Mouse (Mus musculus): Measurements from ENCODE around the gene Ints5.
"Not testable (repeated sequence)": the region's sequence is repeated elsewhere in the genome, so short reads cannot be mapped to it uniquely, and the experiment has no call there.

The Ints5 gene

DNA sequence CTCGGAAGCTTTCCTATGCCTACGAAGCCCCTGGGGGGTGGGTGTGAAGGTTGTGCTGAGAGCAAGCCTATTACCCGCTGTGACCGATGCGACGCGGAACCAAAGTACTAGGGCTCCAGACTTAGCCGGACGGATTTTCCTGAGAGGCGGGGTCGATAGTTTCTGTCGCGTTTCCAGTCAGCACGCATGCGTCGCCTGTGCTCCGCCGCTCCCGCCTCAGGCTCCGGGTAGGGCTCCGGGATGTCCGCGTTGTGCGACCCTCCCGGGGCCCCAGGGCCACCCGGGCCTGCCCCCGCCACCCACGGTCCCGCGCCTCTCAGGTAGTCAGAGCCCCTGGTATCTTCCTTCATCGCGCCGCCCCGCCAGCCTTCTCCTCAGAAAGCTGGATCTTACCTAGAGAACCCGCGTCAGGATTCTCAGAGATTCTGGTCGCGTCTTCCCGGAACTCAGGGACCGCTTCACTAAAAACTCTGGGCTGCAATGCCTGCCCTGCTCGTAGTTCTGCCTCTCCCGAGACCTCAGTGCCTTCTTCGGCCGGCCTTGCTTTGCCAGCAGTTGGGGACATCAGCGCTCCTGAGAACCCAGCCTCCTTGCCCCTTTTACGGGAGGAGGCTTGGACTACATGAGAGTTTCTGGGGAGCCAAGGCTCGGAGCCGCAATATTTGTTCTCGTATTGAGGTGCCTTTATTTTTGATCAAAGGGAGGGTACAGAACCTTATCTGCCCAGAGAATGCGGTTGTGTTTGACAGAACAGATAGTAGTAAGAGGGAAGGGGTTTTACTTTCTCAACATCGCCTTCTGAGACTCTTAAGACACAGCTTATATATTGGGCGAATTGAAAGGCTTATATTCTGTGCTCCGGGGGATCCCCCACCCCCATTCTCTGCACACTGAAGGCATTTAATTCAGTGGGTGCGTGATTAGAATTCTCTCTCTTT, at the start of gene Ints5:
Gene Ints5 (plus strand): TSS at position 177 of the 938 bp plus-strand sequence.
- peak; percentile 70 for DNase-seq (ENCODE audit: low spot score)

DNA sequence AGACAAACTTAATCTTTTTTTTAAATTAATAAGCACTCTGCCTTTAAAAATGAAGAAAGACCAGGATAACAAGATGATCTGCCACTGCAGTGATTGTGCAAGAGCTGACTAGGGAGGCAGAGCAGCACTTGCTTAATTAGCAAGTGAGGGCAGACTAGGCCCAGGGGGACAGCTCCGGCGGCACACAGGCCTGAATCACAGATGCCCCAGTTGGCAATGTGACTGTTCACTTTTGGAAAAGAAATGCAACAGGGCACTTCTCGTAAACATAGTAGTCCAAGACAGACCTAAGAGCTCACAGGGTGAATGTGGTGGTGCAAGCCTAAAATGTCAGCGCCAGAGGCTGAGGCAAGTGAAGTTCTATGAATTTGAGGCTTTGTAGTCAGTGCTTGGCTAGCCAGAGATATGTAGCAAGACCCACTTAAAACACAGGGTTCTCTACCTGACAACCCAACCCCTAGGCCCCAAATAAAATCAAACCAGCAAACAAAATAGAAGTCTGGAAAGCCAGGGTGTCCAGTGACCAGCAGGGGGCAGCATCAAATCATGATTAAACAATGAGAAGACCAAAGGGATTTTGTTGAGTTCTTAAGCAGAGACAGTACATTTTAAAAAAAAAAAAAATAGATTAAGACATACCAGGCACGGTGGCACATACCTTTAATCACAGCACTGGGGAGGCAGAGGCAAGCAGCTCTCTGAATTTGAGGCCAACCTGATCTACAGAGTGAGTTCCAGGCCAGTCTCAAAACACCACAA, 48.3 kb upstream of the Ints5 start:
- peak; percentile 80 for DNase-seq (ENCODE audit: low spot score)

DNA sequence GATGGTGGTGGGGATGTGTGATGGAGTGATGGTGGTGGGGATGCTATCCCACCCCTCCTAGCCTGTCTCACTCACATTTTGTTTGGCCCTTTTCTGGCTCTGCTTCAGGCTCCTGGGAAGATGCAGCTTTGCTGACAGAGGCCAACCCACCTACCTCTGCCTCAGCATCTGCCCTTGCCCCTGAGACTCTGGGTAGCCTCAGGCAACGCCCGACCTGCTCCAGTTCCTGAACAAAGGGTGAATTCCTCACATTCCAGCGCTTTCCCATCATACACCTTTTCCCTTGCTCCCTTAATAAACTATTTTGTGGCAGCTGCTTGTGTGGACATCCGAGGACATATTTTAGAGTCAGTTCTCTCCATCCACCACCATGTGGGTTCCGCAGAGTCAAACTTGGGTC, 44.4 kb upstream of the Ints5 start:
- DNase-seq (ENCODE audit: low spot score): no peak

DNA sequence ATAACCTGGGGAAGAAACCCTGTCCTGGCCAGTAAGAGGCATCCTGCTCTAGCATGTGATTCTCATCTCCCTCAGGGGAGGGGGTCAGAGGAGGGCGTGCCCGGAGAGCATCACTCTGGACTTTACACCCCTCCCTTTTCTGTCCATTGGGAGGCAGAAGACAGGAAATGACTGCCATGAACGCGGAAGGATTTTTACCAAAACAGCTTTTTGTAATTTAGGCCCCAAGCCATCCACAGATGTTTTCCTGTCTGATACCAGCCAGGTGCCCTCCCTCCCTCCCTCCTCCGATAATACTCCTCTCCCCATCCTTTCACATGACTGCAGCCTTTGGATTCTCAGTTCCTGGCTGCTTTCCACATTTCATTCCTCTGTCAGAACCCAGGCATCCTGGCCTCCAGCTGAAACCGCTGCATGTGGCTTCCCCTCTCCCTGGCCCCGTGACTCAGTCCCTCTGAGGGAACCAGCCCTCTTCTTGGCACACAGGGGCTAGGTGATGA, 42.4 kb upstream of the Ints5 start, which contains the start of gene Lrrn4cl:
Gene Lrrn4cl (plus strand): TSS at position 367 of the 500 bp plus-strand sequence.
- peak; percentile 39 for DNase-seq (ENCODE audit: low spot score)

DNA sequence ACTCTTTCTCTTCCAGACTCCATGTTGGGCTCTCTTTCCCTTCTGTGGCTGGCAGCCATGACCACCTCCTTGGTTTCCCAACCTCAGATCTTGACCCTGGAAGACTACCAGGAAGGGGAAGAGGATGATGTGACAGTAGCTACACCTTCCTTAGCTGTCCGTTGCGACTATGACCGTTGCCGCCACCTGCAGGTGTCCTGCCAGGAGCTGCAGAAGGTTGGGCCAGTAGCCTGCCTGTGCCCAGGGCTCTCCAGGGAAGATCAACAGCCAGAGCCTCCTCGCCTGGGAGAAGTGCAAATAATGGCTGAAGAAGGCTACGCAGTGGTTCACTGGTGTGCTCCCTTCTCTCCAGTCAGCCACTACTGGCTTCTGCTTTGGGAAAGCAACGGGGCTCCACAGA, 41.2 kb upstream of the Ints5 start:
- no peak for DNase-seq (ENCODE audit: low spot score)

DNA sequence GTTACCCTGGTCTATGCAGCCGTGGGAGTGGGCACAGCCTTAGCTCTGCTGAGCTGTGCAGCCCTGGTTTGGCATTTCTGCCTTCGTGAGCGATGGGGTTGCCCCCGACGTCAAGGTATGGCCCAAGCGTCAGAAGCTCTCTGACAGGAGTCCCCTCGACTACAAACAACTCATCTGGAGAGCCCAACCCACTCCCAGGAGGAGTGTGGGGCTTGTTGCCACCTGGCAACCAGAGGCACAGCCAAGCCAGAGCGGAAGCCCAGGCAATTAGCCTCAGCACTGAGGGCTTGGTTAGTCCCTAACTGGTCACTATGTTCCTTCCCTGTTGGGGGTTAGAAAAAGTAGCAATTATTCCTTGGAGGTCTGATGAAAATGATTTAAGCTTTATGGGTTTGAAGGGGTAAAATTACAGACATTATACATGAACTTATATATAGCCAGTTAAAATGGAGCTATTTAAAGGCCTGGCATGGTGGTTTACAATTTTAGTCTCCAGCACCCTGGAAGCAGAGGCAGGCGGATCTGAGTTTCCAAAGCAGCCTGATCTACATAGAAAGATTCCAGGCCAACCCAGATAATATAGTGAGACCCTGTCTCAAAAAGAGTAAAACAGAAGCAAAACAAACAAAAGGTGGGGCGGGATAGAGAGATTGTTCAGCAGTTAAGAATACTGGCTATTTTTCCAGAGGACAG, 40.4 kb upstream of the Ints5 start:
- DNase-seq (ENCODE audit: low spot score): no peak

DNA sequence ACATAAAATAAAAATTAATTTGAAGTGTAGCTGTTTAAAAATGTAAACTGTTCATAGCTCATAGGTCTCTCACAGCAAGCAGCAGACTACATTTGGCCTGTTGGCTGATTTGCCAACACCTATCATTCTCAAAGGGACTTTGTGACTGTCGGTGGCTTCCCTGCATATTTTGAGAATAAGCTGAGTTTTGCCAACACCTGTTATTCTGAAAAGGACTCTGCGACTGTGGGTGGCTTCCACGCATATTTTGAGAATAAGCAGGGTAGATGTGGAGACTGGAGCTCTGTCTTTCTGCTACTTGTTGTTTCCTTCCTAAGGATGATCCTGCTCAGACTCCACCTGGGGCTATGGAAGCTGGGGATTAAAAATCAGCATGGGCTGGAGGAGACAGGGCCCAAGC, 39.7 kb upstream of the Ints5 start:
- DNase-seq (ENCODE audit: low spot score): no peak

DNA sequence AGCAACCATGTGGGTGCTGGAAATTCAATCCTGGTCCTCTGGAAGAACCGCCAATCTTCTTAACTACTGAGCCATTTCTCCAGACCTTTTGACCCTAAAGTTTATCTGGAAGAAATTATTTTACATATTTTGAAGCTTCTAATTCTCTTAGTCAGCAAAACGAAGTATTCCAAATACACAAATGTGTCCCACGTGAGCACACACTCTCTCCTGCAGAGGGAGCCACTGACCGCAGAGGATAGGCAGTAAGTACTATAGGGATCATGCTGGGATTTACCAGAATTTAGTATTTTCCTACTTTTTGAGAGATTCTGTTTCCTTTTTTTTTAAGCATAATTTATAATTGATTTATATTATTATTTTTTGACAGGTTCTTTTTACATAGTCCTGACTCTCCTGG, 35.1 kb upstream of the Ints5 start:
- DNase-seq (ENCODE audit: low spot score): no peak

DNA sequence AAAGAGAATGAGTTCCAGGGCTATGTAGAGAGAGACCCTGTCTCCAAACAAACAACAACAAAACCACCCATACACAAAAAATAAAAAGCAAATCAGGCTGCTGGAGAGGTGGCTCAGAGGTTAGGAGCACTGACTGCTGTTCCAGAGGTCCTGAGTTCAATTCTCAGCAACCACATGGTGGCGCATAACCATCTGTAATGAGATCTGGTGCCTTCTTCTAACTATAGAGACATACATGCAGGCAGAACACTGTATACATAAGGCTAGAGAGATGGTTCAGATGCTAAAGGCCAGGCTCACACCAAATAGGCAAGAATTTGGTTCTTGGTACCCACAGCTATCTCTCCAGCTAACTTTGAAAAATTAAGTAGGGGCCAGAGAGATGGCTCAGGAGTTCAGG, 33.8 kb upstream of the Ints5 start:
- no peak for DNase-seq (ENCODE audit: low spot score)

DNA sequence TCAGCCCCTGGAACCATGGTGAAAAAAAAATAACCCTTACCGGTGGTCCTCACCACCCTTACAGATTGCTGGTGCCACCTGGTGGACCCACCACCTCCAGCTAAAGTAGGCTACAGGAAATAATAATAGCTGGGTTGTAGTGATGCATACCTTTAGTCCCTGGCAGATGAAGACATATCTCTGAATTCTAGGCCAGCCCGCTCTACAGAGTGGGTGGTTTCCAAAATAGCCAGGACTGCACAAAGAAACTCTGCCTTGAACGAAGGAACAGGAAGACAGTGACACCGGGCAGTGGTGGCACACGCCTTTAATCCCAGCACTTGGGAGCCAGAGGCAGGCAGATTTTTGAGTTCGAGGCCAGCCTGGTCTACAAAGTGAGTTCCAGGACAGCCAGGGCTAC, 28.5 kb upstream of the Ints5 start:
- no peak for DNase-seq (ENCODE audit: low spot score)

DNA sequence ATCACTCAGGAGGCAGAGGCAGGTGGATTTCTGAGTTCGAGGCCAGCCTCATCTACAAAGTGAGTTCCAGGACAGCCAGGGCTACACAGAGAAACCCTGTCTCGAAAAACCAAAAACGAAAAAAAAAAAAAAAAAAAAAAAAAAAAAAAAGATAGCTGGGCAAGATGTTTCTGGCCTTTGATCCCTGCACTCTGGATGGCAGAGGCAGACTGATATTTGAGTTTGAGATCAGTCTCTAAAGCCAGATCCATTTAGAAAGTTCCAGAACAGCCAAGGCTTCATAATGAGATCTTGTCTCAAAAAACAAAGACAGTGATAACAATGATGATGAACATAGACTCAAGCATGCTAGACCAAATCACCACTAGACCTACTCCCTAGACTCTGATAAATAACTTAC, 22.4 kb upstream of the Ints5 start:
- not testable (repeated sequence) for DNase-seq (ENCODE audit: low spot score)

DNA sequence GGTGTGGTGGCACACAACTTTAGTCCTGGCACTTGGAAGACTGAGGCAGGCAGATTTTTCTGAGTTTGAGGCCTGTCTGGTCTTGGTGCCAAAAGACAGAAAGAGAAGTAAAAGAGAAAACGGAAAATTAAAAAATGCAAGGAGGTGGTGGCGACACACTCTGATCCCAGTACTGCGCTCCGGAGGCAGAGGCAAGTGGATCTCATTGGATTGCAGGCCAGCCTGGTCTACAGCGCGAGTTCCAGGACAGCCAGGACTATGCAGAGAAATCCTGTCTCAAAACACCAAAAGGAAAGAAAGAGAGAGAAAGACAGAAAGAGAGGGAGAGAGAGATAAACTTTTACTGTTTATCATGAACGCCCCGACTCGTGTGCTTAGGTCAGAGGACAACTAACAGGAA, 22.0 kb upstream of the Ints5 start:
- DNase-seq (ENCODE audit: low spot score): no peak

DNA sequence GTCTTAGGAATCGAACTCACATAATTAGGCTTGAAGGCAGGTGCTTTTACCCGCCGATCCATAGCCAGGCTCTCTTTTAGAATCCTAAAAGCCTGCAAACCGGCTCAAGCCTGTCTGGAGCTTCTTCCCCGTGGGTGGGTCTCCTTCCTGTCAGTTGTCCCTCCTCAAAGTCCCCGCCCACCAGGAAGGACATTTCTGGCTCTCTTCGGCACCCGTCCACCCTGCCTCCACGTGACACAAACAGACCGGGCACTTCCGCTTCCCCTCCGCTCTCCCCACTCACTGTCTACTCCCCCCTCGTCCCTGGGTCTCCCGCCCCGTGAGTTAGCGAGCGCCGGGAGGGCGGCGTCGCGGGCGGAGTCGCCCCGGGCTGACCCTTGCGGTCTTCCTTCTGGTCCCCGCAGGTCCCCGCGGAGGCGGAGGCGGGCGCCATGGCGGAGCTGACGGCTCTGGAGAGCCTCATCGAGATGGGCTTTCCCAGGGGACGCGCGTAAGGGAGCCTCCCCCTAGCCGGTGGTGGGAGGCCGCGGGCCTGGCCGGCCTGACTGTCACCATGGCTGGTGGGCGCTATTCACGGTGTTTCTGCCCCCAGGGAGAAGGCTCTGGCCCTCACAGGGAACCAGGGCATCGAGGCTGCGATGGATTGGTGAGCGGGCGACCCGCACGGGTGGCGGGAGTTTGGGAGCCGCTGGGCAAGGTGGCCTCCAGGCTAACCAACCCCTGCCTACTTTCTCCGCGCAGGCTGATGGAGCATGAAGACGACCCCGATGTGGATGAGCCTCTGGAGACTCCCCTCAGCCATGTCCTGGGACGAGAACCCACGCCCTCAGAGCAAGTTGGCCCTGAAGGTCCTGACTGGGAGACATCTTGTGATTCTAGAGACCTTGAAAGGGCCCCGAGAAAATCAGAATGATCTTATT, 21.3 kb upstream of the Ints5 start, which contains the start of gene Ubxn1:
Gene Ubxn1 (plus strand): TSS at position 230 of the 920 bp plus-strand sequence.
- DNase-seq (ENCODE audit: low spot score): peak; percentile 93

DNA sequence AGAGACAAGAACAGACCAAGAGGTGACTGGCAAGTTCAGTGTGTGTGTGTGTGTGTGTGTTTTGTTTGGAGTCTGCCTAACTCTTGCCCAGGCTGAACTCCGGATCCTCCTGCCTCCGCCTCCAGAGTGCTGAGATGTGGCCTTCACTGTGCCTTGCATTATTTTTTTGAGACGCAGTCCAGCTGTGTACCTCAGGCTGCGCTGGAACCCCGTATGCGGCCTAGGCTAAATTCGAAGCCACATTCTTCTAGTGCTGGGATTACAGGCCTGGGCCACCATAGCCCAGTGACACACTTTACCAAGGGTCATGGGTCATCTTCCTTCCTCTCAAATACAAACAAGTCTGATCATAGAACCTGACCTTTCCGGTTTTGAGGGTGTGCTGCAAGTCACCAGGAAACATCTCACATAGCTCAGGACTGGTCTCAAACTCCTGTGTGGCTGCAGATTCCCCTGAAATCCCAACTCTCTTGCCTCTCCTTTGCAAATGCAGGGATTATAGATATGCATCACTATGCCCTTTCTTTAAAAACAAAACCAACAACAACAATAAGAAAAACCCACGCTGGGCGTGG, 20.5 kb upstream of the Ints5 start:
- no peak for DNase-seq (ENCODE audit: low spot score)

DNA sequence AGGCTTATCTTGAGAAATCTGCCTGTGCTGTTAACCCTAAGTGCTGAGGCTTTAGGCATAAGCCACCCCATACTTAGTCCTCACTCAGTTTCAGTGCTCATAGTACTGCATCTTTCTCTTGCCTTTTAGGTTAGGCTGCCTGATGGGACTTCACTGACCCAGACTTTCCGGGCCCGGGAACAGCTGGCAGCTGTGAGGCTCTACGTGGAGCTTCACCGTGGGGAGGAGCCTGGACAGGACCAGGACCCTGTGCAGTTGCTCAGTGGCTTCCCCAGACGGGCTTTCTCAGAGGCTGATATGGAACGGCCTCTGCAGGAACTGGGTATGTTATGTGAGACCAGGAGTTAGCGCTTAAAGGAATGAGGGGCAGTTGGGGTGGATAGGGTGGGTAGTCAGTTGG, 17.8 kb upstream of the Ints5 start:
- DNase-seq (ENCODE audit: low spot score): no peak

DNA sequence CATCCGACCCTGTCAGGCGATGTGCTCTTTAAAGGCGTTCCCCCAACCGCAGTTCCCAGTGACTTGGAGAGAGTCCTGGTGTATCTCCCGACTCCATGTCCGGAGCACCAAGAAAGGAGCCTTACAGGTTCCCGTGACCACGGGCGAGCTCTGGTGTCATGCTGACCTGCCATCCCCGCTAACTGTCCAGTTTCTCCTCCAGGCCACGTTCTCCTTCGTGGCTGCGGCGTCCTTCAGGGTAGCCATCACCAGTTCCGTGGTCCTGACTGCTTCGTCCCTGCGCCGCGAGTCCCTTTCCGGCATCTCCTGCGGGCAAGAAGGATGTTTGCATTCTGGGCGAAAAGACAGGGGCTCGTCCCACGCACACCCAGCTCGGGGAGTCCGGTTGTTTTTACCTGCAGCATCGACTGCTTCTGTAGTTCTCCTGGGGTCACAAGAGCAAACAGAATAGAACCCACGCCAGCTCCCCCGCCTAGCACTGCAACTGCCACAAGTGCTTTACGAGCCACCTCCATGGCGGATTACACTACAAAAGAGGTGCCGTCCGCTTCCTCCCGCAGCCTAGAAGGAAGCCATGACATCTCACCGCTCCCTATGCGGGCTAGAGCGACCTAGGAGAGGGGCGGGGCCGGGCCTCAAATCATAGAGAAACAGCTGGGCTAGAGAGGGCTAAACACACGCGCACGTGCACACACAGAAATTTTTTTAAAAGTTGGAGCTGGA, 12.3 kb upstream of the Ints5 start, which contains the start of gene Uqcc3:
Gene Uqcc3 (minus strand): TSS at position 613 of the 723 bp plus-strand sequence.
- DNase-seq (ENCODE audit: low spot score): peak; percentile 78

DNA sequence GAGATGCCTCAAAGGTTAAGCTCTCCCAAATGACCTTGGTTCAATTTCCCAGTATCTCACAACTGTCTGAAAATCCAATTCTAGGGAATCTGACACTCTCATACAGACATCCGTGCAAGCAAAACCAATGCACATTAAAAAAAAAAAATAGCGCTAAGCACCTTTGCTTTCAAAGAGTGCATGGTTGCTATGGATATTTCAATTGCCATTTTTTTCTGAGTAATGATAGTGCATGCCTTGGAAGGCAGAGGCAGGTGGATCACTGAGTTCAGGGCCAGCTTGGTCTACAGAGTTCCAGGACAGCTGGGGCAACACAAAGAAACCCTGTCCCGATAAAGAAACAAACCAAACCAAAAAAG, 11.8 kb upstream of the Ints5 start:
- no peak for DNase-seq (ENCODE audit: low spot score)

DNA sequence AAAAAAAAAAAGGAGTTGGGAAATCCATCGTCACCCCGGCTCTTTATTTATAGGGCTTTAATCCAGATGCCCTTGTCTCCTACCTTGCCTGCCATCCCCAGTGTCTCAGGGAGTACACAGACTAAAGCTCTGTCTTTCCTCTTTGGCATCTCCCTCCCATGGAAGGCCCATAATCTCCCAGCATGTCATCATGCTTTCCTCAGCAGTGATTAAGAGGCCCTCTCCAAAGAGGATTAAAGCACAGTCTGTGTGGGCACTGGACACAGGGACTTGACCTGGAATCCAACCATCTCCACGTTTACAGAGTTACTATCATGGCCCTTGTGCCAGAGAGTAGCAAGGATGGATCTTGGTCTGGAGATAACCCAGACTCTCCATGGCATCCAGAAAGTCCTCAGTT, 9.2 kb upstream of the Ints5 start, which contains the start of the genes Lbhd1 and Gm49403:
Gene Lbhd1 (plus strand): TSS at position 117 of the 400 bp plus-strand sequence.
Gene Gm49403 (plus strand): TSS at position 315 of the 400 bp plus-strand sequence.
- DNase-seq (ENCODE audit: low spot score): no peak

DNA sequence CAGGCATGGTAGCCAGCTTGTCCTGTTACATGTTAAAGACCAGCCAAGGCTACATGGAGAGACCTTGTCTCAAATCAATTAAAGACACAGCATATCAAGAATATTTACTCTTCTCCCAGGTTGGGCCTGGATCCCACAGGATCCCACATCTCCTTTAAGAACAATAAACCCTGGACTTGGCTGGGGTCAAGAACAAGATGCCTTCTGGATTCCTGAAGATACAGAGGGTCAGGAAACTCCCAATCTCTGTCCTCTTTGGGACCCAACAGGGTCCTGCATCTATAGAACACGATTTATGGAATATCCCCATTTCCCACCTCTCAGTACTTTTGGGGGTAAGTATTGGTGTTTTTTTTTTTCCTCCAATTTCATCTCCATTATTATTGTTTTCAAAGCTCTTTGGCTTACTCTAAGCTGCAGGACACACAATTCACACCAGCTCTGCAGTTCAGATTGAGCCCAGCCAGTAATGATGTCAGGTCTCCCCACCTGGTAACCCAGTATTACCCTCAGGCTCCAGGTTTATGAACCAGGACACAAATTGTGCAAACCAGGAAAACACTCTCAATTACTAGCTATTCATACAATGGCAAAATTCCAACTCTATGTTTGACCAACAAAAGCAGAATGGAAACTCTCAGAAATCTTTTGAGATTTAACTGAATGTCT, 5.8 kb upstream of the Ints5 start:
- DNase-seq (ENCODE audit: low spot score): no peak

Data from ovary, postnatal 14 days (tissue).